Mouse (Mus musculus) lung, adult 18-20 months (tissue): ENCODE data around the gene Samd4.

Experiments
- DNase-seq, 2 experiments: peaks; one replicate each; pipeline ENCODE4 v3.0.0; 2022; ENCODE audit warnings: mixed read lengths in 2 of 2

The Samd4 gene

DNA sequence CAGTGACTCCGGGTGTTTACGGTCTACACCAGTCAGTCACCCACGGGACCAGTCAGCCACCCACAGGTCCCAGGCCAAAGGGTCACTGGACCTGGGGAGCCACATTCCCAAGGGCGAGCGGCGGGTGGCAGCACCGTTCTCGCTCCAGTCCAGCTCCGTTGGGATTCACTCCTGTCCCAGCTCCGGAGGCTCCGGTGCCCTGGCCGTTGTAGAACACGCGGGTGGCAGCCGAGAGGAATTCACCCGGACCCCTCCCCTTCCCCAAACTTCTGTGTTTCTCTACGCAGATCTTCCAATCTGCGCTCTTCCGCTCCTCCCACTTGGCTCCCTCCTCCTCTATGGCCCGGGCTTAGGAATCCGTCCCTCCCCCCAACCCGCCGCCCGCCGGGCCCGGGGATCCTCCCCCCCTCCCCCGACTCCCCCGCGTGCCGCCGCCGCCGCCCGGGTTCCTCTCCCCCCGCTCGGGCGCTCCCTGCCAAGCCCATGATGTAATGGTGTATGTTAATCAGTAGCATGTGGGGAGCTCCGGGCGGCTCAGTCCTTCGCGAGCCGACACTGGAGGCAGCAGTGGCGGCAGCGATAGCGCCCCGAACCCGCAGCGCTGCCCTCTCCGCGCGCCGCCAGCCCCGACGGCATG, at the start of gene Samd4:
Gene Samd4, plus strand, starts transcription at position 424 of the 637 bp plus-strand sequence.
- peak; percentile 88 to 92 for DNase-seq

DNA sequence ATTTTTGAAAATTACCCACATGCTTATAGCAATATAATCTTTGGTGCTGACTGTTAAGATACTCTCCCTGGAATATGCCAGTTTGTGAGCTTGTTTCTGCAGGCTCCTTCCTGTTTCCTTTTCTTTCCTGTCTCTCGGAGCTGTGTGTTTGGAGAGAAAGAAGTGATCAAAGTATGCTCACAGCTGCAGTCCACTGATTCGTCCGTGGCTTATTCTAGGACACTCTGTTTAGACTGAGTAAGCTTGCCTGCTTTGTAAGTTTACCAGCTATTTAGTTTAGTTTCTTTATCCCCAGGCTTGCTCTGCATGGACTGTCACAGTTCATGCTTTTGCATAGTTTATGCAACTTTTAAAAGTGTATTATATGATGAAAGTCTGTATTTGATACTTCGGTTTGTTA, 43.3 kb upstream of the Samd4 start:
- DNase-seq: no peak

DNA sequence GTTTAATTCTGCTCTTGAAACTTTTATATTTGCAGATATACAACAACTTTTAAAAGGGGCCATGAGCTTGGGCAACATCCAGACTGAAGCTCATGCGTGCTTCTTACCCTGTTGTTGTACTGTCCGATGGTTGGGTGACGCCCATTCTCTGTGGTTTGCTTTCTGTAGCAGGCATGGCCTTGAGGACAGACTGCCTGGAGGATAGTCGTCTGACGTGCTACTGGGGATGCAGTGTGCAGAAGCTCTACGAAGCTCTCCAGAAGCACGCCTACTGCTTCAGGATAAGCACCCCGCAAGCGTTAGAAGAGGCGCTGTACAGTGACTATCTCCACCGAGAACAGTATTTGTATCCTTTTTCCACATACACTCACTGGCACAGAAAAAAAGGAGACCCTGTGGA, 36.9 kb upstream of the Samd4 start:
- no peak for DNase-seq

DNA sequence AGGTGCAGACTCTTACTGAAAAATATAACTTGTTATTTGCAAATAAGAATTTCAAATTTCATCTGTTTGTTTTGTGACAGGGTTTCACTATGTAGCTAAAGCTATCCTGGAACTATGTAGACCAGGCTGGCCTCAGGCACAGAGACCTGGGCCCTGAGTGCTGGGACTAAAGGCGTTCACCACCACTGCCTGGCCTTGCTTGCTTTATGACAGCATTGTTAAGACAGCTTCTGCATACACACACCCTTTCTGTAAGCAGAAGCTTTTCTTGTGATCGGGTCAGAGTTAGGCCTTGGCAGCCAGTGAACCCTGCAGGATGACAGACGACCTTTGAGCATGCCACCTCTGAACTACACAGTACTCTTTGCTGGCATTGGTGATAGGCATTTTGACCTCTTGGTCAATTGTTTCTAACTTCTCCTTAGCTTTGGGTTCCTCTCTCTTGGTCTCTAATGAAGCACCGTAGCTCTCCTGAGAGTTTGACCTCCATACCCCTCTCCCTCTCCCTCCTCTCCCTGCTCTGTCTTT, 34.5 kb upstream of the Samd4 start:
- no peak for DNase-seq

DNA sequence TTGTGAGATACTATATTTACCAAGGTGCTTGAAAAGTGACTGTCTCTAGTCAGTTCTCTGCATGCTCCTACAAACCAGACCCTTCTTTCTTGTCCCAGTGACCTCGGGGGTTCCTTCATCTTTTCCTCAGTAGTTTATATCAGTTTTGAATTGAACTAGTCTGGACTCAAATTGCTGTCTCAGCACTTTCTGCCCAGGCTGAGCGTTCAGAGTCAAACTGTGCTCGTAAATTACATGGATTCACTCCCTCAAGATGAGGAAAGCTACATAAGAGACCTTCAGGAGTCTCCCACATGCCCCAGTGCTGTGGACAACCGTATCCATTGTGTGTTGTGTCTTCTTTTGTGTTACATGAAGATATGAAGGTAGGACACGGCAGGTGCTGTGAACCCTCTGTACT, 33.9 kb upstream of the Samd4 start:
- no peak for DNase-seq

DNA sequence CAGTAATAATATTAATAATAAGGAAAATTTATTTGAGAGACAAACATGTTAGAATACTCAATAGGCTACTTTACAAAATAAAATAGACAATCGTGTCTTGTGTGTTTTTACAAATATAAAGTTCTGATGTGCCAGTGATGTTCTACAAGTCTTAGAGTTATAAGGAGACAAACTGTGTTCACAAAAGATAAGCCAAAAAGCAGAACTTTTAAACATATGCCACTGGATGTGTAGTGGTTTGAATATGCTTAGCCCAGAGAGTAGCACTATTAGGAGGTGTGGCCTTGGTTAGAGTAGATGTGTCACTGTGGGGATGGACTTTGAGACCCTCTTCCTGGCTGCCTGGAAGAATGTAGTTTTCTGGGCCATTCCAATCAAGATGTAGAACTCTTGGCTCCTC, 32.9 kb upstream of the Samd4 start:
- no peak for DNase-seq

DNA sequence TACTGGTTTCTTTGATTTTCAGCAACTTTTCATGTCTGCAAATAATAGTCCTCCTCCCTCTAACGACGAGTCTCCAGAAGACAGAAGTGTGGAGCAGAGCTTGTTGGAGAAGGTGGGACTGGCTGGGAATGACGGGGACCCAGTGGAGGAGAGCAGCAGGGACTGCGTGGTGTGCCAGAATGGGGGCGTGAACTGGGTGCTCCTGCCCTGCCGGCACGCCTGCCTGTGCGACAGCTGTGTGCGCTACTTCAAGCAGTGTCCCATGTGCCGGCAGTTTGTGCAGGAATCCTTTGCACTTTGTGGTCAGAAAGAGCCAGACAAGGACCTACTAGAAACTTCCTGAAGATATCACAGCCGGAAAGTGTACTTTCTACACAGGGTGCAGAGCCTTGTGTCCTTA, 29.0 kb upstream of the Samd4 start:
- peak; percentile 38 to 68 for DNase-seq

DNA sequence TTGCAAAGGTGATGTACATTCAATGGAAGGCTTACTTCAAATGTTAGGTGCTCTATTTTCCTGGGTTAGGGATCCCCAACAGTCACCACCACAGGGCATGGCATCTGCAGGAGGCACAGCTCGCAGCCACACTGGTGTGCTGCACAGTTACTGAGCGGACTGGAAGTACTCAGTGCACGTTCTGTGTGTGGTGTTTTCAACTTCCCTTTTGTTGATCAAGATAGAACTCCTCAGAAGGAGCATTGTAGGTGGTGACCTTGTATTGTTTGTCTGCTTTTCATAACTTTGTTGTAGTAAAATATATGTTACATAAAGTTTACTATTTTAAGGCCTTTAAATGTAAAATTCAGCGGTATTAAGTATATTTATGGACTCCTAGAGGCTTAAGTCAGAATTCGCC, 19.7 kb upstream of the Samd4 start:
- DNase-seq: no peak

DNA sequence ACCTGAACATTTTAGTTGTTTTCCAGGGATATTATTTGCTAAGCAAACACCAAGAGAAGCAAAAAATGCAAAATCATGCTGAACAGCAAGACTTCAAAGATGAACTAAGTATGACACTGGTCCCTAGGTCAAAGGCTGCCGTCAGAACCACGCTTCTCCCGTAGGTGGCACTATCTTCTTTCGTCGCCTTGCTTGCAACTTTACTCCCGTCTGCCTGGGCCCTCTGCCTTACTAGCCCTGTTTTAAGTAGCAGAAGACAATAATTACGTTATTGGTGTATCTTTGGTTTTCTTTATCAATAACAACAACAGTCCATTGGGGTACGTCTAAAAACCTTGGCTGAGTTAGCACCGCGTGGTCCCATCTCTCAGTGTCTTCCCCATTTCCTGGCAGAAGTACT, 1.7 kb upstream of the Samd4 start:
- DNase-seq: peak; percentile 70 to 72

DNA sequence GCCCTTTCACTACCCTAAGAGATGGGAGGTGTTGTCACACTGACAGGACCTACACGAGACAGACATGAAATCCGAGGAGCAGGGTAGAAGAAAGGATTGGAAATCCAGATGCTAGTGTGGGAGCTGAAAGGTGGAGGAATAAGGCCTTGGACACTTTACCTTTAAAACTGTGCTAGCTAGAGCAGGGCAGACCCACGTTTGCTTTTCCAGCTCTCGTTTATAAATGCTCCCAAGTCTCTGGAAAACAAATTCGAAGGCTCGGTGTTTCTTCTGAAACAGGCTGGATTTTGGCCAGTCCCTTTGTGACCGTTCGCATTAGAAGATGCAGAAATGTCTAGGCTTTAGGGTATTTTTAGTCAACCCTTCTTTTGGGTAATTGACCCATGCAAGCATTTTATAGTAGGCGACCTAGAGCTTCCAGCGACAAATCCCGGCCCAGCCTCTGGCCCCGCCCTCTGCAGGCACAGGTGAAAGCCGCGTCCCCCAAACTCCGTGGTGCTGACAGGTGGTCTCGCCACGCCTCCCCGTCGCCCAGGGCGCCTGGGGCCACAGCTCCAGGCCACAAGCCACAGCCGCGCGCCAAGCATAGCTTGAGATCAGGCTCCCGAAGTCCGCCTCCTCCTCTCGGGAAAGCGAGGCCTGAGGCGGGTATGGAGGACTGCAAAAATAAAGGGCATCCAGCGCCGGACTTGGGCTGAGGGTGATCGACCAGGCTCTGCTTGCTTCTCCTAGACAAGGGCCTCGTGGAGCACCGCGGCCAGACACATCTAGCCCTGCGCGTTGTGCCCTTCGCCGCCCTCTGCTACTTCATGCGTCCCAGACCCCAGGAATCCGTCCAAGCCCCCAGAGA, 848 bp upstream of the Samd4 start:
- peak; percentile 41 to 52 for DNase-seq

DNA sequence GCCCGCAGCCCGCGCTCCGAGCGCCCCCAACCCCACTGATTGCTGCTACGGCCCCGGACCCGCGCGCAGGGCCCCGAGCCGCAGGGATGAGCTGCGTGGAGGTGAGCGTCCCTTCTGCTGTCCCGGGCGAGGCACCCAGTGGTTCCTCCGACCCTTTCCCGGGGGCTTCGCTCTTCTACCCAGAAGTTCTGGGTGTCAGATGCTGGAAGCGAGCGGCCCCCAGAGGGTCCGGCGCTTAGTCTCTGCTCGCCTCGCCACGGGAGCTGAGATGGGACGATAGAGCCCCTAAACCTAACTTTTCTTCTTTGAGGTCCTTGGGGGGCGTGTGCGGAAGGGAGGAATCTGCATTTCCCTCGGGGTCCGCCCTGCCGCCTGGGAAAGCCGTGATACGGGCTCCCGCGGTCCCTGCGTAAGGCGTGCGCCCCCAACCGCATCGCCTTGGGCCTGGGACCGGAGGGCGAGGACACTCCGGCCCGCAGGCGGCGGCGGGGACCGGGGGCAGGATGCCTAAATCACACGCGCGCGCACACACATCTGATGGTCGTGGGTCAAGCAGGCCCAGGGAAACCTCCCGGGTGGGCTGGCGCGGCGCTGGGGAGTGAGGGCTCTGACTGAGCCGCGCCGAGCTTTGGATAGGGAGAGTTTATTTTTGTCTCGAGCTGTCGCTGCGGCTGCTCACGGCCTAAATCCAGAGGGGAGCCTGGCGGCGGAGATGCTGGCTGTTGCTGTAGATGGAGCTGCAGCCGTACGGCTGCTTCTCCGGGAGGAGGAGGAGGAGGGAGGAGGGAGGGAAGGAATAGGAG, 615 bp downstream of the Samd4 start:
- DNase-seq: peak; percentile 44 to 60

DNA sequence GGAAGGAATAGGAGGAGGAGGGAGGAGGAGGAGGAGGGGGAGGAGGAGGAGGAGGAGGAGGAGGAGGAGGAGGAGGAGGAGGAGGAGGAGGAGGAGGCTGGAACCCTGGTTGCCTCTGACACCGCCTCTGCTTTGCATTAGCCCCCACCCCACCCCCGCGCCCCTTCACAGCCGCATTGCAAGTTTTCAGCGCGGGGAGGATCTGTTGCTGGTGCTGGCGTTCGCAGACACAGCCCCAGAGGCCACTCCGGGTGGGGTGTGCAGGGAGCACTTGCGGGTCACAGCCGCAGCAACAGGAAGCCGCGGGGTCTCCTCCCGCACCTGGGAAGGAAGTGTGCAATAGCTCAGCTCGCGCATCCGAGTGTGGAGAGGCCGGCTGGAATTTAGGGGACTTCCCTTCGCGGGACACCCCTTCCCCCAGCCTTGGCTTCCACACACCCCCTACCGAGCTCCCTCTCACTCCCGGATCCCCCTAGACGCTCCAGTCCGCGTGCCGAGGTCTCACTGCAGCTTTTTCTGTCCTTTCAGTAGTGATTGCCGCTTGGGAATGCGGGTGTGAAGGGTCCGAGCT, 1.3 kb downstream of the Samd4 start:
- peak; percentile 46 to 48 for DNase-seq

DNA sequence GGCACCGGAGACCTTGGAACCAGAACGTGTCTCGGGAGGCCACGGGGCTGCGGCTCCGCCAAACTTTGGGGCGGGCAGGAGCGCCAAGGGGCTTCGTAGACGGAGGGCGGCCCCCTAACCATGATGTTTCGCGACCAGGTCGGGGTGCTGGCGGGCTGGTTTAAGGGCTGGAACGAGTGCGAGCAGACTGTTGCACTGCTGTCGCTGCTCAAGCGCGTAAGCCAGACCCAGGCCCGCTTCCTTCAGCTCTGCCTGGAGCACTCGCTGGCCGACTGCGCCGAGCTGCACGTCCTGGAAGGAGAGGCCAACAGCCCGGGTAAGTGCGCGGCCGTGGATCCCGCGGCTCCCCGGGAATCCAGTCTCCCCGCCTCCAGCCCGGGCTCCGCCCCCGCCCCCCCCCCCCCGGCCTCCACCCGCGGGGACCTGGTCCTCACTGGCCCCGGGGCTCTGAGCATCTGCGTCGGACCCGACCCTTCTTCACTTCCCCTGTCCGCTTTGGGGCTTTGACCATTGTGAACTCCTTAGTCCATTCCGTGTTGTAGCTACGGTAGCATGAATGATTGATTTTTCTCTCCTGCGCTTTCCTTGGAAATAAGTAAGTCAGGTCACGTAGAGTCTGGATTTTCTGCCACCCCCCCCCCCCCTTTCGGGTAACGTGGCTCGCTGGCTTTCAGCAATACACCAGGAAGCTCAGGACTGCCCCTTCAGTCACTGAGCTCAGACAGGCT, 2.2 kb downstream of the Samd4 start:
- peak; percentile 50 to 61 for DNase-seq

DNA sequence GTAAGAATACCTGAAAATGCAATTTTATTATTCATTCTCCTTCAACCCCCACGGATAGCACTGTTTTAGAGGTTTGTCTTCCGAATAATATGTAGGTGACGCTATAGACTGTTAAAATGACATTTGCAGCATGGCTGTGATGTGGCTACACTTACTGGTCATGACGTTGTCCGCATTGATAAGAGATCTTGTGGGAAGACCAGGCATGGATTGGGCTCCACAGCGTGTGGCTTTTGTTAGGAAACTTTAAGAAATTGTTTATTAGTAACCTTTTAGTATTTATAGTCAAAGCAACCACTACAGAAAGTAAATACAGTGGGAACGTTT, 2.7 kb downstream of the Samd4 start:
- DNase-seq: no peak

DNA sequence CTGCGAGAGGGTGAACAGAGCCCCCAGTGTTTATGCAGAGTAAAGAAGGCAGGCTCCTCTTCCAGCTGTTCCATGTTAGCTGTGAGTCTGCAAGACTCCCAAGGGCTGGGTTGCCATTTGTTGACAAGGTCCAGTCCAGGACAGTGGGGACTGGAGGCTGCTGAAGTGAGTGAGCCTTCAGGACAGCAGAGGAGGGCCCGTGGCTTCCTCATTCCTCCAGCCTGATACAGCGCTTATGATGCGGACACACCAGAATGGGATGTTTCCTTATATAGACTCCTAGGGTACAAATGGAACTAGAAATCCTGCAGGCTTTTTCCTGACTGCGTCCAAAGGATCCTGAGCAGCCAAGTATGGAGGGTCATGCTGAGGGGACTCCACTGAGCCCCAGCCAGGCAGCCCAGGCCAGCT, 3.2 kb downstream of the Samd4 start:
- DNase-seq: peak; percentile 38 to 45

DNA sequence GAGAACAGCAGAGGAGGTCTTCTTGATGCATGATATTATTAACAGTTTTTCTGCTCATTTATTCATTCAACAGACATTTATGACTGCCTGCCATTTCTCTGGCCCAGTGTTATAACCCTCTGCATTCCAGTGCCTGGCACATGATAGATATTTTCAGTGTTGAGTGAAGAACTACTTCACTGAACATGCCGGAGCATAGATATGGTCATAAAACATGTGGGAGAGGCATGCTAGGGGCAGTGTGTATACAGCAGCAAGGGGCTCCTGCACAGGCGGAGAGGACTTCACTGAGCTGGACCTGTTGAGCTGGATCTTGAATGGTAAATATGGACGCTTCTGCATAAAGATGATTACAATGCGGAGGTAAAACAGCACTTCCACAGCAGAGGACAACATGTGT, 6.4 kb downstream of the Samd4 start:
- DNase-seq: no peak

DNA sequence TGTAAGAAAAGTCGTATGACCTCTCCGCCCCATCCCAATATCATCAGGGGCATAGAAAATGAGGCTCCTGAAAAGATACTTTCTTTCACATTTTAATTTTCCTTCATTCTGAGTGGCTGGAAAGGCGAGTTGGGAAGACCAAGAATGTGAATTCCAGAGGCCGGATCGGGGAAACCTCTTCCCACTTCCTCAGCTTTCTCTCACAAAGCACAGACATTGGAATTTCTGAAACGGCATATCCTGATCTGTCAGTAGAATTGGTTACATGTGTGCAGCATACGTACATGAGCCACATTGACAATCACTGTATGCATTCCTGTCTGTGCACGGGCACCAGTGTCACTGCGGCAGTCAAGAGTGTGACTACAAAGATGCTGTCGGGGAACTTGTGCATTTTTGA, 11.3 kb downstream of the Samd4 start:
- no peak for DNase-seq

DNA sequence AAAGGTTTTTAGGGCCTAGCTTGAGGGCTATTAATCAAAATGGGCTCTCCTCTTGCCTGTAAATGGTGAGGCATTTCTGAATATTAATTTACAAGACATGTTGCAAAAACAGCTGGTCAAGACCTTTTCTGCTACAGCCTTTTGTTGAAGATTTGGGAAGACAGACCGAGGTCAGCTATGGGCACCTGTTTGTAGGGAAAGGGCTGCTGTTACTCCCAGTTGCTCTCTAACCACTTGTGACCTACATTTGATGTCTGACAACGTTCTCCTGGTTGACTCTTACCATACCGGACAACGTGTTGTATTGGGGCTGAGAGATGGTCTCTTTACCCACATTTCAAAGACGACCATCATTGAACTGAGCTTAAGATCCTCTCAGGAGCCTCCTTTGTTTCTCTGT, 15.3 kb downstream of the Samd4 start:
- DNase-seq: no peak

DNA sequence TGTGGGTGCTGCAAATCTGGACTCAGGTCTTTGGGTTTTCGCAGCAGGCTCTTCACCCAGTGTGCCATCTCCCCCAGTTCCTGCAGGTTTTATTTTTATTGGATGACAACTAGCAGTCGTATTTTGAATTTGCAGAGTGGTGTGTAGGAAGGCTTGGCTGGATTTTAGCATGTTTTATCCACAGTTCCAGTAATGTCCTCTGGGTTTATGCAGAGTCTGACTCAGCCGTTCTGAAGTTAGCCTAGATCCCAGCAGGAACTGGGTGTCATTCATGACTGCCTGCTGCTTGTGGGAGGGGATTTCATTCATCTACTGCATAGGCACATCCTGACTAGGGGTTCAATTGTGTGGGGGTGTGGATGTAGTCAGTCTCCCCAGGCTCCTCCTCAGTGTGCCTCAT, 16.0 kb downstream of the Samd4 start:
- no peak for DNase-seq

DNA sequence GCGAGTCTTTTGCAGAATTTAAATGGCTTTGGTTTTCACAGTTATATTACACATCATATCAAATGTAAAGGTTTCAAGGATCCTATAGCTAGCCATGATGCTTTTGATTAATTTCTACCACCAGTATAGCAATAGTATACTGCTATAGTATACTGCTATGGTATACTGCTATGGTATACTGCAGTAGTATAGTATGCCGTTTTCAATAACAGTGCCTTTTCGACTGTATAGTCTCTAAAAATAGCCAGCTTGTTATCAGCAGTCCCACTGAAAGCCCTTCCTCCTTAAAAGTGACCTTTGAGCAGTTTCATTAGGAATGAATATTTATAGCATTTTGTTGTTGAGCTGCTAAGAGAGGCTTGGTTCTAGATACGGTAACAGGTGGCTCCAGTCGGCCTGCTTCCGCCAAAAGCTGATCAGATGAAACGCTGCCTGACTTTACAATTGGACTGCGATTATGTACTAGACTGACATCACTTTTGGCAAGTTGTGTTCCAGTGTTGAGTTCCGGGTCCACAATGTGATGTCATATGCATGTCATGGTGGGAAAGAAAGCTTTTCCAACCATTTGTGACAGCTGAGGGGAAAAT, 19.9 kb downstream of the Samd4 start:
- DNase-seq: no peak

DNA sequence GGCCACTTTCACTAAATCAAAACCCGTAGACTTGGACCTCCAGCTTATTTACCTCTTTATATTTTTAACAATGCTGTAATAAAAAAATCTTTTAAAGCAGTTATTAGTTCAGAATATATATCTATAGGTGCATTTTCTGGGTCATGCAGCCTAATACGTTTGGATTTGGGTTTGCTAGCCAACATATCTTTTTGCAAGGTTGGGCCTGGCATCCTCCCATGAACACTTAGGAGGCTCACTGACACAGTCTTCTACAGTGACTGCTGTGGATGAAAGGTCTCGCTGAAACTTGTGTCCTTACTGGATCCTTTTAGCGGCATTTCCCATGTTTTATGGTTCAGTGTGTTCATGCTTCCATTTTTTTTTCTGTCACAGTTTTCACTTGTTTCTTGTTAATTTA, 21.6 kb downstream of the Samd4 start:
- no peak for DNase-seq

DNA sequence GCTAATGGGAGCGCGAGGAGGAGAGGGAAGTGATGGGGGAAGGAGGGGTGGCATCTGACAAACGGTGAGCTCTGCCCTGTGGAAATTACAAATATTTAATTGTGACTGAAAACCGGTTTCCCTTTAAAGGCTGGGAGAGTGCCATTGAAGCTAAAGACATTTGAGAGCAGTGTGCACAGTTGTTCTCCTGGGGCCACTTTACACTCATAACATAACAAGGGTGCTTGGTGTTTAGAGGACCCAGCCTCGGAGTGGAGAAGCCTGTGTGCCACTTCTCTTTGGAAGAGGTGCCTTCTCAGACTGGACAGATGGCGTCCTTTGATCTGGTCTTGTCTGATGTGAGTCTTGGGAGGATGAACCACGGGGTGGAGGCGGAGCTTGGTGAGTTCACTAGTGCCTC, 26.2 kb downstream of the Samd4 start:
- DNase-seq: no peak
